Mouse (Mus musculus) heart, adult 8-10 months (tissue): Measurements from ENCODE around the gene Chst8. TPM values are rescaled to one million over a fixed set of nuclear protein-coding genes. Genes with fewer than 3 reads are reported as not detected.

ENCODE experiments used
- DNase-seq: peaks from one replicate; pipeline ENCODE4 v3.0.0; 2022; ENCODE audit warnings: low spot score
- total RNA-seq, 4 experiments: library from RNA; stranded (reverse); gene quantifications; 2 replicates each; pipeline ENCODE4 v1.2.4; 2022

Gene Chst8
- total RNA-seq, 4 experiments from 2014 or later, result not detected

- peak; percentile 63 for DNase-seq
Measured at GRCm38 (mm10) chr7:34630211-34631085, 182.1 kb downstream of the Chst8 start.

DNA sequence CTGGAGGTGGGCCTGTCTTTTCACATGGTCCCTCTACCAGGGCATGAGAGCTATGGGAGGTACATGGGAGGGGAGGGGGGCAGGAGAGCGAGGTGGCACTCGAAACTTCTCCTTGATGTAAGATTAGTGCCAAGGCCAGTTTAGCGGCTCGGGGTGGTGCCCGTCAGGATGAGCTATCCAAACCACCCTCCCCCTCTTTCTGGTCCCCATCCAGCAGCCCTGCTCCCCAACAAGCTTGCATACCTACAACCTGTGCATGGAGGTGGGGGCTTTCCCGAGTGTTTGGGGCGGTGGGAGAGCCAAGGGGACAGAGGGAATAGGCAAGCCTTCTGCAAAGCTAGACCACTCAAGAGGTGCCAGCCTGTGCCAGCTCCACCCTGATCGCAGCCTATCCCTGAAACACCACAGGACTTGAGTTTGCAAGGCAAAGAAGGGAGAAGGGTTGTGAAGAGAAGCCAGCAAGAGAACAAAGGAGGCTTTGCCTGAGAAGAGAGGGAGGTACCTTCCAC lies 182.8 kb downstream of the Chst8 start:
- no peak for DNase-seq

Other genes starting within 250 kb of the Chst8 start
- 1 to 10 TPM; 2.4 to 3.9 (median 3.2) TPM for gene Kctd15, start 156.0 kb downstream of the Chst8 start, total RNA-seq
- 10 to 100 TPM; 23.3 to 27.0 (median 26.3) TPM for gene Pepd, start 99.7 kb upstream of the Chst8 start, total RNA-seq
- gene Cebpg, start 243.9 kb upstream of the Chst8 start, total RNA-seq, result 10 to 100 TPM; 16.5 to 24.9 (median 22.3) TPM